Mouse (Mus musculus) liver, embryonic 16.5 days (tissue): ENCODE results near the gene Sox5. TPM values are rescaled to one million over a fixed set of nuclear protein-coding genes. Genes with fewer than 3 reads are reported as not detected.

Experiments used
- ATAC-seq: fragments of 200-750 bp; cut with Nextera tagmentation; 2 replicates; pipeline ENCODE4 v1.8.0; 2017; ENCODE audit warnings: low read depth, mild to moderate bottlenecking, moderate number of reproducible peaks, moderate library complexity
- H3K27ac ChIP-seq: fragments of 300-500 bp; sonication (generic); 2 replicates; pipeline ENCODE4 v1.5.1; 2014; ENCODE audit warnings: mild to moderate bottlenecking, low read length
- H3K27me3 ChIP-seq: fragments of 300-500 bp; sonication (generic); 2 replicates; pipeline ENCODE4 v1.6.1; 2014; ENCODE audit warnings: low read depth, low read length, mixed read lengths; ENCODE audit not compliant: control insufficient read depth, insufficient read depth
- H3K36me3 ChIP-seq: fragments of 300-500 bp; sonication (generic); 2 replicates; pipeline ENCODE4 v1.6.1; 2014; ENCODE audit warnings: mild to moderate bottlenecking; ENCODE audit not compliant: control insufficient read depth, insufficient read depth
- H3K4me1 ChIP-seq: fragments of 300-500 bp; sonication (generic); 2 replicates; pipeline ENCODE4 v1.6.1; 2014; ENCODE audit warnings: low read depth, low read length, mixed read lengths; ENCODE audit not compliant: control insufficient read depth
- H3K4me2 ChIP-seq: fragments of 300-500 bp; sonication (generic); 2 replicates; pipeline ENCODE4 v1.6.1; 2014; ENCODE audit warnings: low read depth, low read length, mixed read lengths
- H3K4me3 ChIP-seq: fragments of 300-500 bp; sonication (generic); 2 replicates; pipeline ENCODE4 v1.5.1; 2014; ENCODE audit warnings: low read depth, mild to moderate bottlenecking, low read length
- H3K9ac ChIP-seq: fragments of 300-500 bp; sonication (generic); 2 replicates; pipeline ENCODE4 v1.6.1; 2014; ENCODE audit warnings: low read depth, low read length
- H3K9me3 ChIP-seq: fragments of 300-500 bp; sonication (generic); replicated peaks from 2 replicates; pipeline ENCODE4 v1.6.1; 2016; ENCODE audit warnings: low read length; ENCODE audit not compliant: control insufficient read depth
- WGBS: fragments of 180-500 bp; shearing (Covaris S2); extraction: QIAGEN DNeasy Blood & Tissue Kit; methylation state at CpG from one replicate; pipeline ENCODE4 v1.1.7; 2014; ENCODE audit not compliant: insufficient replicate concordance; 5-methylcytosine and 5-hydroxymethylcytosine counted together
- polyA plus RNA-seq: library from polyadenylated mRNA; unstranded; fragments of >200 nt; fragmentation: Nextera tagmentation; extraction: Ambion mirVana; gene quantifications from 2 replicates; pipeline ENCODE4 v1.2.1, GENCODE M21; 2015

Sox5 gene
- polyA plus RNA-seq, 1 experiment from 2014 or later: 7.5 TPM

DNA sequence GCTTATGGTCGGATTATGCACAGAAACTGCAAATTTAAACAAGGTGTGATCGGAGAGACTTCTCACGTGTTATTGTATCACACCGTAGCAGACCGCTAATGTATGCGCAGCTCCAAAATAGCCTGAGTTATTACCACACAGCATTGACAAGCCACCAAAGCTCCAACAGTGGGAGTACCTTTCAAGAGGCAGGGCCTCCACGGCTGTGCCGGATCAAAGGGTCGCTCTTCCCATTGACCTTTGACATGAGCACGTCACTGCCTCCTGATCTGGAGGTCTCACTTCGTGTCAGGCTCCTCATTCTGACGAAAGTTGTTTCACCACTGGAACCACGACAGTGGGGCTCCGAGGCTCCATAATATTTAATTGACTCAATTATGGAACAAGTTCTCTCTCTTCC is 24.4 kb downstream of the Sox5 start:
- Histone ChIP-seq H3K4me1 (no peaks in the 10 kb centered on the region; the same call in 1 of the 2 replicates), H3K36me3 (no peaks in the 10 kb centered on the region), H3K9me3 (no peaks in the 10 kb centered on the region), H3K9ac (no peak overlapping the region), H3K27me3 (no peaks in the 10 kb centered on the region), H3K27ac (peak overlapping the region; percentile 29; the same call in 1 of the 2 replicates), H3K4me3 (no peak overlapping the region), H3K4me2 (no peak overlapping the region)
- ATAC-seq: peak; percentile 52; the same call in 1 of the 2 replicates
- 70% methylated on average over 14 of the region's 14 CpGs for WGBS

DNA sequence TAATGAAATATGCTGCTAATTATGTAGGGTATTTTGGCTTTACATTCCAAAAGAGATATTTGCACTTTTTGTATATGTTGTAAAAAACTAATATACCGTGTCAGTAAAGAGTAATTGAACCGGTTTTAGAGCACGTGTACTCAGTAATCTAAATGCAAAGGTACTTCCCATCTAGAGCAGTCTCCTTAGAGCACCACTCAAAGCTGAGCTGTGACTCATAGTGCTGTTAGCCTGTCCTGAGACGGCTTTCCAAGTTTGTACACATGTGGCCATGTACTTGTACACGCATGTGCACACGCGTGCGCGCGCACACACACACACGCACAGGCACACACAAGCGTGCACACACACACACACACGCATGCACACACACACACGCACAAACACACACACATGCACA is 25.3 kb downstream of the Sox5 start:
- WGBS: 77% methylated on average over 14 of the region's 14 CpGs
- H3K27ac ChIP-seq: no peak overlapping the region
- no peaks in the 10 kb centered on the region for H3K9me3 ChIP-seq
- no peak for ATAC-seq
- H3K4me1 ChIP-seq: no peaks in the 10 kb centered on the region; the same call in 1 of the 2 replicates
- no peak overlapping the region for H3K4me2 ChIP-seq
- H3K27me3 ChIP-seq: no peaks in the 10 kb centered on the region
- H3K4me3 ChIP-seq: no peak overlapping the region
- H3K9ac ChIP-seq: no peak overlapping the region
- H3K36me3 ChIP-seq: no peaks in the 10 kb centered on the region

DNA sequence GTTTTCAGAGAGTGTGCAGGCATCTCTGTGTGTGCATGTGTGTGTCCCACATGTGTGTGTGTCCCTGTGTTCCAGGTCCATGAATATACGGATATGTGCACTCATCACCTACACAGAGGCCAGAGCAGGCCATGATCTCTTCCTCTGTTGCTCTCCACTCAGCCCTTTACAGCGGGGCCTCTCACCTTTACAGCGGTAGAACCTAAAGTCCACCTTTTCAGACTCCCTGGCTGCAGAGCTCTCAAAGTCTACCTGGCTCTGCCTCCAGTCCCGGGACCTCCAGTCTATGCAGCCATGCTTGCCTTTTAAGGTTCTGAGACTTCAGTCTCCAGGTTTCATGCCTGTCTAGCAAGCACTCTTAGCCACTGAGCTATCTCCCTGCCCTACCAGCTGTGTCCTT is 26.5 kb downstream of the Sox5 start:
- no peaks in the 10 kb centered on the region for H3K27me3 ChIP-seq
- H3K4me1 ChIP-seq: no peaks in the 10 kb centered on the region; the same call in 1 of the 2 replicates
- H3K9me3 ChIP-seq: no peaks in the 10 kb centered on the region
- no peak overlapping the region for H3K4me3 ChIP-seq
- H3K36me3 ChIP-seq: no peaks in the 10 kb centered on the region
- H3K4me2 ChIP-seq: no peak overlapping the region
- WGBS: 58% methylated on average over 4 of the region's 4 CpGs
- peak overlapping the region; percentile 25 for H3K27ac ChIP-seq
- ATAC-seq: 0 out of 2 replicates have a peak, but pooled peaks have one; percentile 15
- H3K9ac ChIP-seq: no peak overlapping the region

DNA sequence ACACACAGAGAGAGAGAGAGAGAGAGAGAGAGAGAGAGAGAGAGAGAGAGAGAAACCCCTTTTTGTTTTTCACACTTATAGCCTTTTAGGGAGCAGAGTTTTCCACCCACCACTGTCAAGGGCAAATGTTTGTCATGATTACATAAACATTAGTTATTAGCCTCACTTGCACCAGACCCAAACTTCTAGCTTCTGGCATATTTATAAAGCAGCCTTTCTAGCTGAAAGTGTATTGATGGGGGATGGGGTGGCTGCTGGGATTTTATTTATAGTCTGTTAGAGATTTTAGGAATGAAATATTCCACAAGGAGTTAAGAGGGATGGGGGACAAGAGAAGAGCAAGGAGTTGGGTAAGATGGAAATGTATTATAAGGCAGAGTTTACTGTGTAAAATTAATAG is 27.4 kb downstream of the Sox5 start:
- no peak overlapping the region for H3K4me2 ChIP-seq
- no peaks in the 10 kb centered on the region for H3K9me3 ChIP-seq
- no peak for ATAC-seq
- no peaks in the 10 kb centered on the region for H3K27me3 ChIP-seq
- H3K36me3 ChIP-seq: no peaks in the 10 kb centered on the region
- peak overlapping the region; percentile 76 for H3K27ac ChIP-seq
- H3K4me1 ChIP-seq: no peaks in the 10 kb centered on the region; the same call in 1 of the 2 replicates
- no peak overlapping the region for H3K9ac ChIP-seq
- H3K4me3 ChIP-seq: no peak overlapping the region

DNA sequence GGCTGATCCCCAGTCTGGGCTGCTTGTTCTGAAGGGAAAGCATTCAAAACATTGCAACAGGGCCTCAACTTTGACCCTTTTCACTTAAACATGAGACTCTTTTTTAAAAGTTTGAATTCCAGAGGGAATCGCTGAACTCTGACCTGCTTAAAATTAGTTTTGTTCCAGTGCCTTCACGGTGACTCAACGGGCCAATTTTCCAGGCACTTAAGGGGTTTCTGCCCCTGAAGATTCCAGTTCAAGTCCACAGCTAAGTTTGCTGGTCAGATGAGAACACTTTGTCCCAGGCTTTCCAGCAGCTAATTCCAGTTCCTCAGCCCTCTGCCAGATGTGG is 27.8 kb downstream of the Sox5 start:
- Histone ChIP-seq H3K27ac (peak overlapping the region; percentile 76), H3K9me3 (no peaks in the 10 kb centered on the region), H3K27me3 (no peaks in the 10 kb centered on the region), H3K4me2 (no peak overlapping the region), H3K9ac (no peak overlapping the region), H3K4me3 (no peak overlapping the region), H3K4me1 (no peaks in the 10 kb centered on the region; the same call in 1 of the 2 replicates), H3K36me3 (no peaks in the 10 kb centered on the region)
- WGBS: 60% methylated on average over 3 of the region's 3 CpGs
- ATAC-seq: peak; percentile 25; the same call in 1 of the 2 replicates

DNA sequence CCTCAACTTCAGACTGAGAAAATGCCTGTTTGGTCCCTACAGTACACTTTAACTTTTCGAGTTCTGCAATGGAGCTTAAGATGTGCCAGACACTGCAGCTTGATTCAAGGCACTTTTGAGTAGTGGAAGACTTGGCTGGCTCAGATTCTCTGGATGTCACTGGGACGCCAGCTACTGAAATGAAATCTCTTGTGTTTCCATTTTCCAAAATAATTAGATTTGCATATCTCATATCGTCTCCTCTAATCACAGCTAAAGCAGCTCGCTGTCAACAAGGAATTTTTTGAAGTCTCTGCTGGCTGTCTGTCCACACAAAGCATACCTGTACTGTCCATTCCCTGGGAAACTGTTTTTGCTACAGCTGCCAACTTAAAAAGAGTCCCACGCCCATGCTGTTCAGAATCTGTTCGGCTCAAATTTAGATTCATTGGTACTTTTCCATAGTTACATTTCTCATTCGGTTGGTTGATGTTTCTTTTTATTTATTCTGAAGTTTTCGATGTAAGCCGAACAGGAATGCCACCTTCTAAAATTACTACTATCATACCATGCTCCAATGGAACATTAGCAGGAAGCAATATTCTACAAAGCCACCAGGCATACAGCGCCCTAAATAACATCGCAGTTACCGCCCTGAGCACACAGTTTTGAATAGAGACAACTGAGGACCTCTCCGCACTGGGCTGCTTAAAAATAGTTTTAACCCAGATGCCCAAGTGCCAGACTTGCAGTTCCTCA is 28.4 kb downstream of the Sox5 start:
- H3K4me1 ChIP-seq: no peaks in the 10 kb centered on the region; the same call in 1 of the 2 replicates
- H3K27ac ChIP-seq: peak overlapping the region; percentile 6; the same call in 1 of the 2 replicates
- 66% methylated on average over 13 of the region's 13 CpGs for WGBS
- no peak overlapping the region for H3K4me3 ChIP-seq
- no peaks in the 10 kb centered on the region for H3K27me3 ChIP-seq
- H3K9ac ChIP-seq: no peak overlapping the region
- H3K9me3 ChIP-seq: no peaks in the 10 kb centered on the region
- ATAC-seq: no peak
- H3K36me3 ChIP-seq: no peaks in the 10 kb centered on the region
- H3K4me2 ChIP-seq: no peak overlapping the region

DNA sequence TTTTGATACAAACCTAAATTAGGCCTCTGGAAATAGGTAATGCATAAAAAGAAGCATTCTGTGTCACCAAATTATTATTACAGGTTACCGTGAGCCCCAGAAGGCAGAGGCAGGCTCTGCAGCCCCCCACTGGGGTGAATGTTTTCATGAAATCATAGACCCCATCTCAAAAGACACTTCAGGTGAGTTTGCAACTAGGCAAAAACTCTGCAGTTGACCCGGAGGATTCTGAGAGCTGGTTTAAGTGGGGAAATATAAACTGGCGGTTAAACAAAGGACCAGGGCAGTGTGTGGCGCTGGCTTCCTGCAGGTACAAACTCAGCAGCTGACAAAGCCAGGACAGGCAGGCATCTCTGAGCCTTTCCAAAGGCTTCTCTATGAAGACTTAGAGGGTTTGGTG is 30.2 kb downstream of the Sox5 start:
- Histone ChIP-seq H3K27me3 (no peaks in the 10 kb centered on the region), H3K4me1 (no peaks in the 10 kb centered on the region; the same call in 1 of the 2 replicates), H3K4me3 (no peak overlapping the region), H3K27ac (no peak overlapping the region), H3K36me3 (no peaks in the 10 kb centered on the region), H3K9me3 (no peaks in the 10 kb centered on the region), H3K9ac (no peak overlapping the region), H3K4me2 (no peak overlapping the region)
- no peak for ATAC-seq
- WGBS: 82% methylated on average over 4 of the region's 4 CpGs

DNA sequence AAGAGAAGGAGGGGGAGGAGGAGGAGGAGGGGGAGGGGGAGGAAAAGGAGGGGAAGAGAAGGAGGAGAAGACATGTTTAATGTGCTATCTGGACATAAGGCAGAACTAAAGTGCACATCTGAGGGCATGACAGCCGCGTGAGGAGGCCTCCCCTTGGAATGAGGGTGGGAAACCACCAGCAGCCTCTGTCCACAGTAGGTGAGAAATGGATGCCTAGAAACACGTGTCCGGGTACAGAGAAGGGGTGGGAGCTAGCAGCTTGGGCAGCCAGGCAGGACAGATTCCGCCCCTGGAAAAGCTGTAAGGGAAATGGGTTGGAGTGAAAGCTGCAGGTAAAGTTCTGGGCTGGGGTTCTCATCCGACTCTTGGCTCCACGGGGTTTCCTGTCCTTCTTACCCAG is 31.6 kb downstream of the Sox5 start:
- H3K4me3 ChIP-seq: no peak overlapping the region
- no peak overlapping the region for H3K9ac ChIP-seq
- H3K4me1 ChIP-seq: no peaks in the 10 kb centered on the region; the same call in 1 of the 2 replicates
- H3K36me3 ChIP-seq: no peaks in the 10 kb centered on the region
- no peak for ATAC-seq
- 57% methylated on average over 7 of the region's 7 CpGs for WGBS
- H3K27ac ChIP-seq: no peak overlapping the region
- no peaks in the 10 kb centered on the region for H3K27me3 ChIP-seq
- H3K9me3 ChIP-seq: no peaks in the 10 kb centered on the region
- H3K4me2 ChIP-seq: no peak overlapping the region

DNA sequence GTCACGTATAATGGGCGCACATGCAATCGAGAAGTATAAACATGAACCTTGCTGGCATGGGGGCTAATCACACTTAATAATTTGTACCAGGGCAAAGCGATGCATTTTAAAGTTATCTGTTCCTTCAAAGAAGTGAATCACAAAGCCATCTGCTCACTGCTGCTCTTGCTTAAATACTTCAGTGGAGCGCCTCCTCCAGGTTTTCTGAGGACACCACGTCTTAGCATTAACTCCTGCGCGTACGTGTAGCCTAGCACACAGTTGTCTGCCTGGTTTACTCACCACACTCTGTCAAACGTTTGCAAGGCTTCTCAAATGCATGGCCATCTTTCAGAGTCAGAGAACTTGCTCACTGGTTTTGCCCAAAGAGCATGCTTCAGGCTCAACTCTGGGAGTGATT is 35.3 kb downstream of the Sox5 start:
- no peak overlapping the region for H3K4me3 ChIP-seq
- H3K4me1 ChIP-seq: no peaks in the 10 kb centered on the region

More for the DNA sequence above, 35.3 kb downstream of the Sox5 start:
- no peaks in the 10 kb centered on the region for H3K27me3 ChIP-seq
- H3K36me3 ChIP-seq: no peaks in the 10 kb centered on the region
- 75% methylated on average over 10 of the region's 10 CpGs for WGBS
- no peak overlapping the region for H3K27ac ChIP-seq
- ATAC-seq: no peak
- no peak overlapping the region for H3K9ac ChIP-seq
- H3K4me2 ChIP-seq: no peak overlapping the region
- H3K9me3 ChIP-seq: no peaks in the 10 kb centered on the region
